Mouse (Mus musculus): Measurements from ENCODE around the gene Aspscr1.
"Not testable (repeated sequence)": the region's sequence is repeated elsewhere in the genome, so short reads cannot be mapped to it uniquely, and the experiment has no call there.

Aspscr1 gene

GRCm38 (mm10) chr11:120641869-120642268 is 30.9 kb upstream of the Aspscr1 start:
- in situ Hi-C loops (cut with MboI, MseI) = no loop called here

DNA sequence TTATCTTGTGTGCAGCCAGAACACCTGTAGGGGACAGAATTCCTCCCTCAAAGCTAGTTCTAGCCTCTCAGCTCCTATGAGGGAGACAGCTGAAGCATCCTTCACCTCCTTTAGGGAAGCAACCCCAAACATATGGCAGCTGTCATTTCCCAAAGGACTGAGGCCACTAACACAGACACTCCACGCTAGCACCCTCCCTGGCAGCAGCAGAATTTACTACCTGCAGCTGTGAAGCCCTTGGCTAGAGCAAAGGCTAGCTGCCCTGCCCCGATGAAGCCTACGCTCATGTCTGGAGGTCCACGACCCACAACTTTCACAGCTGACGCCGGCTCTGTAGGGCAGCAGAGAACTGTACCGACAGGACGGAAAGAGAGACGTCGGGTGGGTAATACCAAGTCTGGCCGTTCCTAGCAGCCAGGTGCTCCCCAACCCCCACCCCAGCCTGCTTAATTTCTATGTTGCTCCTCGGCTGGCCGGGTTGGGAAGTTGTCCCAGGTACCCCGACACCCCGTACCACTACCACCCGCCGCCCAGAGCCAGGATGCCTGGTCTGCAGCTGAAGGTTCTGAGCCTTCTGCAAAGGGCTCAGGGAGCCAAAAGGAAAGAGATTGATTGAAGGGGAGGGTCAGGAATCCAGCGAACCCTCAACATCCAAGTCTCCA is 29.7 kb upstream of the Aspscr1 start:
- in situ Hi-C loops (cut with MboI, MseI) = no loop called here

GRCm38 (mm10) chr11:120643601-120643987 is 29.2 kb upstream of the Aspscr1 start, which contains the start of gene Pycr1:
TSS of gene Pycr1 (minus strand) at chr11:120643769.
- in situ Hi-C loops (cut with MboI, MseI) = no loop called here

- in situ Hi-C loops (cut with MboI, MseI) = no loop called here
These were observed 25.5 kb upstream of the Aspscr1 start for GRCm38 (mm10) chr11:120647047-120647830.

DNA sequence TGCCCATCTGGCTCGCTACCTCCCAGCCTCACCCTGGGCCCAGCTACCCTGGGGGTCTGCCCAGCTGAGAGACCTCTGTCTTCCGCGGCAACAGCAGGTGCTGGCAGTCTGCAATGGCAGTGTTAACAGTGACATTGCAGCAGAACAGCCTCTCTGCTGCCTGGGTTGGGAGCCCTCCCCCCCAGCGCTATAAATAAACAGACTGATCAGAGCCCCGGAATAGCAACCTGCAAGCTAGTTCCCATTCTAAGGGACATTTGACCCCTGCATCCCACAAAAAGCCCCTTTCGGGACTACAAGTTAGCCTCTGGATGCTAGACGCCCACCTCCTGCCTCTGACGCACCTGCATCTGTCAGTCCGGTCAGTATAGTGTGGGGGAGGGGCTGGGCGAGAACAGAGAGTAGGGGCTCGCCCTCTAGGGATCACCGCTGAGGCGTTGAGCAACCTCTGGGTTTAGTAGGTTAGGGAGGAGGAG is 24.7 kb upstream of the Aspscr1 start, which contains the start of gene Myadml2:
Gene Myadml2 (minus strand): TSS at position 158 of the 476 bp plus-strand sequence.
- in situ Hi-C loops (cut with MboI, MseI) = no loop called here

- in situ Hi-C loops (cut with MboI, MseI) = no loop called here
These were observed 20.9 kb upstream of the Aspscr1 start for GRCm38 (mm10) chr11:120651872-120652271.

- in situ Hi-C loops (cut with MboI, MseI) = no loop called here
These were observed 18.0 kb upstream of the Aspscr1 start for GRCm38 (mm10) chr11:120654741-120655140.

- in situ Hi-C loops (cut with MboI, MseI) = no loop called here
These were observed 15.5 kb upstream of the Aspscr1 start for GRCm38 (mm10) chr11:120657301-120657700.

DNA sequence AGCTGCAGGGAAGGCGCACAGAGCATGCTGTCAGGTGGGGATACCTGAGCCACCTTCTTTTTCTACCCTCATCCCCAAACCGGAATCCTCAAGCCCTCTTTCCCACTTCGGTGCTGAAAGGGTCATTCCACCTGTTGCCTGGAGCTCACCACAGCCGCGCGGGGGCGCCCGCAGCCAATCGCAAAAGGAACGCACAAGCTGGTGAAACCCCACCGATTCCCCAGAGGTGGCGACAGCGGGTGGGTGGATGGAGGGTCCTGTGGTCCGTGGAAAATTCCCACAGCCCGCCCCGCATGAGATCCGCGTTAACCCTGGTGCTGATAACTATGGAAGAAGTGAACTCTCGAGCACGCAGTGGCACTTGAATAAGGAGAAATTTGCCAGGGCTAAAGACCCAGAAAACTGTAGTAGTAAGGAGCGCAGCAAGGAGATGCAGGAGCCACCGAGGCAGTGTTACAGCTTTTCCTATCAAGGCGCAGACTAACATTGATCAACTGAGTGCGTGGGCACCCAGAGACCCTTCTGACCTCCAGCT is 13.8 kb upstream of the Aspscr1 start:
- in situ Hi-C loops (cut with MboI, MseI) = no loop called here

DNA sequence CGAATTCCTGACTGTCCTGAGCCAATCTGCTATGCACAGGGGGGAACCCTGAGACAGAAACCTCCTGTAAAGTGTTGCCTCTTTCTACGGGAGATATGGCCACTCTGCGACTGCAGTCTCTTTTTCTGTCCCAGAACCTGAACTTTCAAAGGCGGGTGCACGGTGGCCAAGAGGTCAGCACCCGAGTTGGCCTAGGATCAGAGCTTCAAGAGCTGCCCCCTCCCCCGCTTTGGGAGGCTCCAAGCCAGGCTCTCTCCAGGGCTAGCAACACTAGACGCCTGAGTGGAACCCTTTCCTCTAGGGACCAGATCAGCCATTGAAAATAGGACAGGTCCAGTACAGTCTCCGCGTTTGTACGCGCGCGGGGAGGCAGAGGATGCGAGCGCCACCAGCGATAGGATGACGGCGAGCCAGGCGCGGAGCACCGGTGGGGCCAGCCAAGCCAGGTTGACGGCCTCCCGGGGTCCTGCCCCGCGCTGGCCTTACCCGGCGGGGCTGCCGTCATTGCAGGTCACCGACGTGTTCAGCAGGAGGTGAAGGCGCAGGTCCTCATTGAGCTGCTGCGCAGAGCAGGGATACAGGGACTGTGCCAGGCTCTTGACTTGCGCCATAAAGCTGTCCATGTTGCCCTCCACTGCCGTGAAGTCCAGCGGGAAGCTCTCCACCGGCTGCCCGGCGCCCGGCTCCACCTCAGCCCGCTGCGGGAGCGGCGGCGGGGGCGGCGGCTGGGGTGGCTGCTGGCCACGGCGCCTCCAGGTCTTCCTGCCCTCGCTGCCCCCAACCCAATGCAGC is 13.1 kb upstream of the Aspscr1 start:
- in situ Hi-C loops (cut with MboI, MseI) = no loop called here

DNA sequence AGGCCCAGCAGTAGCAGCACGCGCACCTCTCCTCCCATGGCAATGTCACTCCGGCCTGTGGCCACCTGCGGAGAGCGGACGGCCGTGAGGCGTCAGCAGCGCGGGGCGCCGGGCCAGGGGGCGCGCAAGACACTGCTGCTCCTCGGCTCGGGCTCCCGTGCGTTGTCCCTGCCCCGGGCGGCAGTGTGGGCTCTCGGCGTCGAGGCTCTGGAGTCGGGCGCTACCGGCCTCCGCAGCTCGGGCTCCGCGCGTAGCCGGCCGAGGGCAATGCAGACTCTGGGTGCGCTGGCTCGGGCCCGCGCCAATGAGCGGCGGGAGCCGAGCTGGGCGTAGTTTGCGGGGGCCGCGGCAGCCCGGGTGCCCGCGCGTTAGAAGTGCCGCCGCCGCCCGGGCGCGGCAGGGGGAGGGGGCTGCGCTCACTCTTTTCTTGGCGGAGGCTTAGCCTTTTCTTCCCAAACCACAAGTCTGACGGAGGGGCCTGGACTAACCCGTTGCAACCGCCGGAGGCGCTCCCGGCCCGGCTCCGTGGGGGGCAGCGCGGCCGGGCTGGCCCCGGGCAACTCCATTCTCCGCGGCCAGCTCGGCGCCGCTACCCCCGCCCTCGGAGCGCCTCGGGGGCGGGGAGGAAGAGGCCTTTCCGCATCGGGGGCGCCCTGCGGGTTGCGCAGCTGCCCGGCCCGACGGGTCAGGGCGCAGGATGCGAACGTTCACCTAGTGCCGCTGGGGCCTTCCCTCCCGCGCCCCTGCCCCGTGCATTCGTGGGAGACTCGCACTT is 12.3 kb upstream of the Aspscr1 start:
- in situ Hi-C loops (cut with MboI, MseI) = no loop called here

DNA sequence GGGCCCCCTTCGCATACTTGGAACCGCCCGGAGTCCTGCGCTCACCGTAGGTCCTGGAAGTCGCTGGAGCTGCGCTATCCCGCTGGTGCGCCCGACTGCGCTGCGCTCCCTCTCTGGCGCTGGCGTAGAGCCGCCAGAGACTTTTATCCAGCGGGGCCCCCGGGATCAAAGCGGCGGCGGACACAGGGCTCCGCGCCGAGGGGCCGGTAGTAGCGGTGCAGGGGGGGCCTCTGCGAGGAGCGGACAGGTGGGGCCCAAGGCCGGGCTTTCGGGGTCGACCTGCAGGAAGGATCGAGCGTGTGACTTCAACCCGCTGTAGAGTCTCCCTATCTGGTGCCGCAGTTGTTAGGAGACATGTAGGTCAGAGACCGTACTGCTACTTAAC is 11.7 kb upstream of the Aspscr1 start, which contains the start of gene Notum:
Gene Notum (minus strand): TSS at position 100 of the 385 bp plus-strand sequence.
- in situ Hi-C loops (cut with MboI, MseI) = no loop called here

DNA sequence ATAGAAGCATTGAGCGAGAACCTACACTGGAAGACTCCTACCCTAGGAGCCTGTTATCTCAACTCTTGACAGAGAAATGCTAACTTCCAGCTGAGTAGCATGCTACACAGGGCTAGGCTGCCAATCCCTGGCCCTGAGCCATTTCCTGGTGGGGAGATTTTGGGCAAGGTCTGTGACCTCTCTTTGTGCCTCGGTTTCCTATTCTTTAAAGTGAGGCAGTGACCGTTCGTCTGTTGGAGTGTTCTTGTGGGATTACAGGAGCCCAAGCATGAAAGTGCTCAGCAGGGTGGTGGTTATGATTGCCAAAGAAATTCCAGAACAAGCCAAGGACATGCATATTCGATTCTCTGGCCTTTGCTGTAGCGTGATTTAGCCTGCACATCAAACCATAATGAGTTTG is 10.0 kb upstream of the Aspscr1 start:
- in situ Hi-C loops (cut with MboI, MseI) = no loop called here

DNA sequence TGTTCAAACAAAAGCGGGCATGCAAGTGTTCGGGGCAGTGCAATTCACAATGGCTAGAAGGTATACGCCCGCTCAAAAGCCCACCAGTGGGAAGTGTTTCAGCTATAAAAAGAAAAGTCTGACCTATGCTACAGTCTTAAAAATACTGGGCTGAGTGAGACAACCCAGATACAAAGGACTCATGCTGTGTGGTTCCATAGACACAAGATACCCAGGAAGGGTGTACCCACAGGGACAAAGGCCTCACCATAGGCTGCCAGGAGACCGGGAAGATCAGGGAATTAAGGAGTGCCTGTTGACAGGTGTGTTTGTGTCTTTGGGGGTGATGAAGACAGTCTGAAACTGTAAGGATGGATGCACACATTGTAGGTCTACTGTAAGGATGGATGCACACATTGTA is 9.1 kb upstream of the Aspscr1 start:
- in situ Hi-C loops (cut with MboI, MseI) = no loop called here

GRCm38 (mm10) chr11:120665406-120665805 is 7.4 kb upstream of the Aspscr1 start:
- in situ Hi-C loops (cut with MboI, MseI) = no loop called here

- in situ Hi-C loops (cut with MboI, MseI) = no loop called here
These were observed 6.2 kb upstream of the Aspscr1 start for GRCm38 (mm10) chr11:120666617-120667016.

GRCm38 (mm10) chr11:120673594-120674122 is 885 bp downstream of the Aspscr1 start:
- in situ Hi-C loops (cut with MboI, MseI) = no loop called here

- in situ Hi-C loops (cut with MboI, MseI) = not testable (repeated sequence)
These were observed 3.1 kb downstream of the Aspscr1 start for GRCm38 (mm10) chr11:120675875-120676274.

DNA sequence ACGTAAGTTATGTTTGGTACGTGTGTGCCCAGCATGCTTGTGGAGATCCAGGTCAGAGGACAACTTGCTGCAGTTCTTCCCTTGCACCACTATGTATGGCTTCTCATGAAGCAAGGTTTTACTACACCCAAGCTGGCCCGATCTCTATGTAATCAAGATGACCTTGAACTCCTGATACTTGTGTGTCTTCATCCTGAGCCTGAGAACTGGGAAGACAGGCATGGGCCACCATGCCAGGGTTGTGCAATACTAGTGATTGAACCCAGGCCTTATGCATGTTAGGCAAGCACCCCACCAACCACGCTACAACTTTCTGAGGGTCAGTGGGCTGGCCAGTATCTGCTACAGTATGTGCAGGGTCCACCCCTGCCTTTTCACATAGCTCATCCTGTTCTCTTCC is 4.2 kb downstream of the Aspscr1 start:
- in situ Hi-C loops (cut with MboI, MseI) = no loop called here

- in situ Hi-C loops (cut with MboI, MseI) = no loop called here
These were observed 7.1 kb downstream of the Aspscr1 start for GRCm38 (mm10) chr11:120679909-120680308.

- in situ Hi-C loops (cut with MboI, MseI) = no loop called here
These were observed 9.9 kb downstream of the Aspscr1 start for GRCm38 (mm10) chr11:120682683-120683082.
